Mouse (Mus musculus) macrophage (primary cell): ENCODE data around the gene Hykk. TPM values are rescaled to one million over a fixed set of nuclear protein-coding genes. Genes with fewer than 3 reads are reported as not detected.

Experiments used
- H3K27ac ChIP-seq: fragments of 350-480 bp; formaldehyde crosslinking; 2 replicates; pipeline ENCODE4 v1.9.0; 2021
- H3K36me3 ChIP-seq: fragments of 350-480 bp; formaldehyde crosslinking; 2 replicates; pipeline ENCODE4 v1.9.0; 2021; ENCODE audit errors: inconsistent target
- H3K4me3 ChIP-seq: fragments of 350-480 bp; formaldehyde crosslinking; 2 replicates; pipeline ENCODE4 v1.9.0; 2021; ENCODE audit errors: inconsistent target
- H3K79me2 ChIP-seq: fragments of 350-480 bp; formaldehyde crosslinking; 2 replicates; pipeline ENCODE4 v1.9.0; 2021; ENCODE audit errors: inconsistent target
- WGBS: methylation state at CpG from one replicate; pipeline ENCODE4 v1.1.7; 2026; ENCODE audit warnings: inconsistent platforms; ENCODE audit not compliant: missing documents; 5-methylcytosine and 5-hydroxymethylcytosine counted together
- polyA plus RNA-seq: library from polyadenylated mRNA; stranded (reverse); fragments of 250-400 nt; gene quantifications from 3 replicates; pipeline ENCODE4 v1.2.4, GENCODE M21; 2018; ENCODE audit warnings: inconsistent platforms

The Hykk gene
- polyA plus RNA-seq, 1 experiment from 2014 or later: 0.30 TPM

DNA sequence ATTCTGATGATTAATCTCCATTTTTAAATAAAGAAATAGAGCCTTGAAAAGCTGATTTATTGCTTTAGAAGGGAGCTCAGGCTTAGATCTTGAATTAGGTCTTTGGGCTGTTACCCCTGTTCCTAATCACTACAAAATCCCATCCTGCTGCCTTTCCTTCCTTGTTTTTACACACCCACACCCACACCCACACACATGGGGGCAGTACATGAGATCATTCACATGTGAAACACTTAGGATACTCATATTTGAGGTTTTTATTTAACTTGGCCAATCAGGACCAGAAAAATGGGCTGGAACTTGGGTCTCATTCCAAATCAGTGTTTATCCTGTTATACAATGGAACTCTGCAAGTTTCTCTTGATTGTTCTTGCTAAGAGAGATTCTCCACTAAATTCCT is 32.4 kb downstream of the Hykk start:
- Histone ChIP-seq H3K79me2 (peaks cover 26% of the 10 kb centered on the region), H3K36me3 (peaks cover 18% of the 10 kb centered on the region; the same call in 1 of the 2 replicates), H3K4me3 (no peak overlapping the region), H3K27ac (no peak overlapping the region)

DNA sequence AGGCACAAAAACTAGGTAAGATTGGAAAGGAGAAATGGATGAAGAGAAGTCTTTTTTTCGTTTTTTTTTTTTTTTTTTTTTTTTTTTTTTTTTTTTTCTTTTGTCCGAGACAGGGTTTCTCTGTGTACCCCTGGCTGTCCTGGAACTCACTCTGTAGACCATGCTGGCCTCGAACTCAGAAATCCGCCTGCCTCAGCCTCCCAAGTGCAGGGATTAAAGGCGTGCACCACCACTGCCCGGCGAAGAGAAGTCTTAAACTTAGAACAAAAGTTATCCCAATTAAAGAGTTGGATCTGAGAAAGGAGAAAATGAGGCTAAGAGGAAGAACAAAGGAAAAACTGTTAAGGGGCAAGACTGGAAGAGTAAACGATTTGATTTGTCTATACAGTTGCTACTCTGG is 33.1 kb downstream of the Hykk start:
- peaks cover 26% of the 10 kb centered on the region for H3K79me2 ChIP-seq
- 33% methylated on average over 6 of the region's 8 CpGs for WGBS
- peaks cover 20% of the 10 kb centered on the region; the same call in 1 of the 2 replicates for H3K36me3 ChIP-seq
- peak overlapping the region; percentile 65 for H3K27ac ChIP-seq
- H3K4me3 ChIP-seq: peak overlapping the region; percentile 77

DNA sequence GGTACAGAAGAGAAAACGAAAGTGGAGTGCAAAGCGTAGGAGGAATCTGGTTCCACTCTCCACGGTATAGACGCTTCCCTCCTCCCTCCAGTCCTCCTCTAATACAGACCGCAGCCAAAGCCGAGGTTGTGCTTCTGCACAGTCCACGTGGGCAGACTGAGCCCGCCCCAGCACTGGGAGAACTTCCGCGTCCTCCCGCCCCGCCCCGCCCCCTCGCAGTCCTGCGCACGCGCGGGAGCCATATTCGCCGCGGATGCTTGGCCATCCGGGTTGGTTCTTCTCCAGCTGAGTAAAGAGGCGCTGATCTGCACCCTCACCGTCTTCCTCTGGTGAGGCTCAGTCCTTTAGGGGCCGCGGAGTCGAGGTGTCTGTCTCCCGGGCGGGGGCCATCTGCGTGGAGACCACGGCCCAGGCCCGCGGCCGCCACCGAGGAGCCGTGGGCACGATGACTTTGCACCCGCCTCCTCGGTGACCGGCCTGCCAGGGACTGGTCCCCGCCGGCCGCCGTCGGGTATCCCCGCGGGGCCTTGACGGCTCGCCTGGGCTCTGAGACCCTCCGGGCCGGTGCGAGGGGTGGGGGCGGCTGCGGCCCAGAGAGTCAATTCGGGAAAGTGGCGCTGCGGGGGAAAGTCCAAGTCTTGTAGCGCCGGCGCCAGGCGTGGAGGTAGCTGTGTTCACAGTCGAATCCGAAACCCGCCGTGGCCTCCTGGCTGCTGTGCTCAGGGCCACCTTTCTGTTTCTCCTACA is 33.7 kb downstream of the Hykk start, which contains the start of the genes Psma4 and AY074887:
Psma4 (plus strand) TSS at position 216 of the 747 bp plus-strand sequence.
AY074887 (minus strand) TSS at position 424 of the 747 bp plus-strand sequence.
- H3K4me3 ChIP-seq: peak within 1 kb of the TSS; percentile 77
- H3K36me3 ChIP-seq: peaks cover 26% of the 10 kb centered on the region
- WGBS: 2% methylated on average over 49 of the region's 65 CpGs
- H3K27ac ChIP-seq: peak within 1 kb of the TSS; percentile 65
- peaks cover 26% of the 10 kb centered on the region for H3K79me2 ChIP-seq

DNA sequence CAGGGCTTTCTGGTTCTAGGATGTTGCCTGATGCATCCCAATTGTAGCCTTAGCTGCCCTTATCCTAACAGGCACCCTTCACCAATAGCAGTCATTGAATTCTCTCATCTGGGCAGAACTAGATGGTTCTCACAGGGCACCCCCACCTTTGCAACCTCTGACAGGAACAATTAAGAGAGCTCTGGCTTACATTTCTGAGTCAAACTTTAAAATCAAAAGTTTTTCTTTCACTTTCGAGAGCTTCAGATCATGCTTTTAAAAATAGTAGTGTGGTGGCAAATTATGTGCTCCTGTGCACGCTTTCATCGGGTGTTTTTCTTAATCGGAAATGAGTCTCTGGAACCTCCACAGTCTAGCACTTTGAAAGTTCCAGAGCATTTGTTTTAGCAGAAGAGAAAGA is 44.0 kb downstream of the Hykk start:
- Histone ChIP-seq H3K36me3 (peaks cover 33% of the 10 kb centered on the region), H3K4me3 (no peak overlapping the region), H3K27ac (no peak overlapping the region), H3K79me2 (no peaks in the 10 kb centered on the region)
- 22% methylated on average over 4 of the region's 4 CpGs for WGBS

DNA sequence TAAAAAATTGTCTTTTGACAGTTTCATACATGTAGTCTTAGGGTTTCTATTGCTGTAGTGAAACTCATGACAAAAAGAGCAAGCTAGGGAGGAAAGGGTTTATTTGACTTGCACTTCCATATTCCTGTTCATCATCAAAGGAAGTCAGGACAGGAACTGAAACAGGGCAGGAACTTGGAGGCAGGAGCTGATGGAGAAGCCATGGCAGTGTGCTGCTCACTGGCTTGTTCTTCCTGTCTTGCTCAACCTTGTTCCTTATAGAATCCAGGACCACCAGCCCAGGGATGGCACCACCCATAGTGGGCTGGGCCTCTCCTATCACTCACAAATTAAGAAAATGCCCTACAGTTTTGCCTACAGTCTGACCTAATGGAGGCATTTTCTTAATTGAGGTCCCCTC is 46.6 kb downstream of the Hykk start:
- H3K79me2 ChIP-seq: no peaks in the 10 kb centered on the region
- H3K27ac ChIP-seq: no peak overlapping the region
- no peak overlapping the region for H3K4me3 ChIP-seq
- peaks cover 9% of the 10 kb centered on the region; the same call in 1 of the 2 replicates for H3K36me3 ChIP-seq

DNA sequence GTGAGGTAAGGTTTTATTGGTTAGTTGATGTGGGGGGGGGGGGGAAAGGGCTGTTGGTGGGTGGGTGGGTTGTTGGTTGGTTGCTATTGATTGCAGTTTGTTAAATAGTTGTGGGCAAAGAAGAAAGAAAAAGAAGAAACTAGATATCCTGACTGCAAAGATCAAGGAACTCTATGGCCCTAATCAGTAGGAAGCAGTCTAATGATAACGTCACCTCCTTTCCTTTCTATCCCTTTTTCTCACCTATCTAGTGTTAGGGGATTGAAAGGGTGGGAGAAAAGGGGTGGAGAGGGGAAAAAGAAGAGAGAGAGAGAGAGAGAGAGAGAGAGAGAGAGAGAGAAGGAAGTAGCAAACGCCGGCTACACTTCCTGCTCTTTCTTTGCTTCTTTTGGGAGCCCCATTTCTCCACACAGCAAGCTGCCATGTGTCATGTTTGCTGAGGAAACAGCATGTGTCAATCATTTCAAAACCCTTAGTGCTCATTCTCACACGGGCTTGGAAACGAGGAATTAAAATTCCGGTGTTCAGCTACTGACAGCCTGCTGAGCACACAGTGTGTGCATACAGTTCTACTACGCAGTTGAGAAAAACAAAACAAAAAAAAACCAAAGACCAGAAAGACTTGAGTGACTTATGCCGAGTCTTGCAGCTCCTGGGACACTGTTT is 53.0 kb downstream of the Hykk start:
- Histone ChIP-seq H3K4me3 (no peak overlapping the region), H3K79me2 (no peaks in the 10 kb centered on the region), H3K27ac (no peak overlapping the region), H3K36me3 (no peaks in the 10 kb centered on the region)
- 41% methylated on average over 8 of the region's 8 CpGs for WGBS

DNA sequence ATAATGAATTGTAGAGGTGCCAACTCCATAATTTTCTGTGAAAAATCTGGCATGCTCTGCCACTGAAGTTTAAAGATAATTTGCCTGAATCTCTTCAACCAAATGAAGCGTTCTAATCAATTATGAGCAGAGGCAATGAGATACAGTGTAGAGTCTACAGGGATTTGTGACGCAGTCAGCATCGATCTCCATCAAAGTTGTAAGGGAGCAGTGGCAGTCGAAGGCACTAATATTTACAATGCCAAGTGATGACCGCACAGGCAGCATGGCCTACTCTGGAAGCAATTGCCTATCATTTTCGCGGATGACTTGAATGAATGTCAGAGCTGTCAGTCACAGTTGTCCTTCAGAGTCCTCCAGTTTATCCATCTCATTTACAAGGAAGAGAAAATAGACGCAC is 63.6 kb downstream of the Hykk start, which contains the start of gene Chrna5:
Chrna5 (plus strand) TSS at position 207 of the 400 bp plus-strand sequence.
- WGBS: 74% methylated on average over 8 of the region's 8 CpGs
- no peaks in the 10 kb centered on the region for H3K79me2 ChIP-seq
- H3K27ac ChIP-seq: no peak within 1 kb of the TSS
- no peaks in the 10 kb centered on the region for H3K36me3 ChIP-seq
- no peak within 1 kb of the TSS for H3K4me3 ChIP-seq

DNA sequence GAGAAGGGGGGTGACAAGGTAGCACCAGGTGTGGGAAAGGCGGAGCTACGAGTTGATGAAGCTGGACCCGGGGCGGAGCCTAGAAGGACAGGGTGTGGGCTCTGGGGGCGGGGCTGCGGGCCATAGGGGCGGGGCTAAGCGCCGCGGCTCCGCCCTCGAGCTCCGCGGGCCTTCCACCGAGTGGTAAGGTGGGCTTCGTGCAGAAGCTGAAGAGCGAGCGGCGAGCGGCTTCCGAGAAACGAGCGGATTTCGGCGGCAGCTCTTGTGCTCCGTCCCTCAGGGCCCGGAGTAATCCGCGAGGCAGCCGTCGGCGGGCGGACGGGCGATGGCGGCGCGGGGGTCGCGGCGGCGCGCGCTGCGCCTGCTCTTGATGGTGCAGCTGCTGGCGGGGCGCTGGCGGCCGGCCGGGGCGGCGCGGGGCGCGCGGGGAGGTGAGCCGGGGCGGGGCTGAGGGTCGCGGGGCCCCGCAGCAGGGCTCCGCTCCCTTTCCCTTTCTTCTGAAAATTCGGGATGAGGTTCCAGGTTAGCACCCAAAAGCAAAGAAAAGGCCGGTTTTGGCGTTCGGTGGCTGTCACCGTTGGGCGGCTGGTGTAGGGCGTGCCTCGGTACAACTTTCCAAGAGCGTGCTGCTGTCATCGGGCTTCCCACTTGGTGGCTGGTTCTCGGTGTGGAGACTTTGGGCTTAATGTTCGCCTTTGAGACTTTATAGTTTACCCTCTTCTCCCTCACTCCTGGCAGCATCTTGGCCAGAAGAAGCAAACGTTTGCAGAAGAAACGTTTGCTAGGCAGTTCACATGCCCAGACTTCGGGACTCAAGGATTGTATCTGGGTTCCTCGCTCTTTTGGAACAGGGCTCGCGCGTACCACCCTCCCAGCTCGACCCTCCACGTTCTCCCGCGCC is 64.5 kb downstream of the Hykk start:
- H3K27ac ChIP-seq: no peak overlapping the region
- WGBS: 2% methylated on average over 73 of the region's 85 CpGs
- H3K36me3 ChIP-seq: no peaks in the 10 kb centered on the region
- no peak overlapping the region for H3K4me3 ChIP-seq
- no peaks in the 10 kb centered on the region for H3K79me2 ChIP-seq

DNA sequence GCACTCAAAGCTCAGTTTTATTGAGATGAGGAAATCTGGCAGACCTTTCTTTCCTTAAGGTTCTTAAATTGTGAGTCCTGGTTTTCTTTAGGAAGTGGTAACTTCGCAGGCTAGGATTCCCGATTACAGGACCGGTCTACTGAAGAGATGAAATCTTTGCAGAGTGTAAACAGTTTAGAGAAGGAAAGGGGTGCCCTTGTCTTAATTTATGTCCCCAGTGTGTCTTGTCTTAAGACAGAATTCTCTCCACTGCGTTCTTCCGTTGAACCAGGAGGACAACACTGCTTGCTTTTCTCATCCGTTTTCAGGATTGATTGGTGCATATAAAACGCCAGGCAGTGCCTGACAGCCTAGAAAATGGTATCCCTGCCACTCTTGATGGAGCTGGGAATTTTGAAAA is 65.3 kb downstream of the Hykk start:
- Histone ChIP-seq H3K4me3 (no peak overlapping the region), H3K36me3 (no peaks in the 10 kb centered on the region), H3K27ac (no peak overlapping the region), H3K79me2 (no peaks in the 10 kb centered on the region)
- 36% methylated on average over 7 of the region's 7 CpGs for WGBS

DNA sequence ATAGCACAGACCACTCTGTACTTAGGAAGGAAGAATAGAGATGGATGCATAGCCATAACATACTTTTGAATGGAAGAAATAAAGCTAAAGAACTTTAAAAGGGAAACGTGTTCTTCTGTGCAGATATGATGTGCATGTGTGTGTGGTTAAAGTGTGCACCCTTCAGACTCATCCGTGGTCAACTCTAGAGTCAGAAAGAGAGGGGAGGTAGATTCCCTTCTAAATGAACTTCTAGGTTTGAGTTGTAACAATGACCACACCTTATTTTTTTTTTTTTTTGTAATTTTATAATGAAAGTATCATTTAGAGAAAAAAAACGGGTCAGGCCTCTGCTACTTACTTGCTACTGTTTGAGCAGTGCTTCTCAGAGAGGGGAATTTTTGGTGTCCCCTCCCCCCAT is 73.3 kb downstream of the Hykk start:
- H3K27ac ChIP-seq: no peak overlapping the region
- 87% methylated on average over 3 of the region's 3 CpGs for WGBS
- no peak overlapping the region for H3K4me3 ChIP-seq
- H3K79me2 ChIP-seq: no peaks in the 10 kb centered on the region
- no peaks in the 10 kb centered on the region for H3K36me3 ChIP-seq

DNA sequence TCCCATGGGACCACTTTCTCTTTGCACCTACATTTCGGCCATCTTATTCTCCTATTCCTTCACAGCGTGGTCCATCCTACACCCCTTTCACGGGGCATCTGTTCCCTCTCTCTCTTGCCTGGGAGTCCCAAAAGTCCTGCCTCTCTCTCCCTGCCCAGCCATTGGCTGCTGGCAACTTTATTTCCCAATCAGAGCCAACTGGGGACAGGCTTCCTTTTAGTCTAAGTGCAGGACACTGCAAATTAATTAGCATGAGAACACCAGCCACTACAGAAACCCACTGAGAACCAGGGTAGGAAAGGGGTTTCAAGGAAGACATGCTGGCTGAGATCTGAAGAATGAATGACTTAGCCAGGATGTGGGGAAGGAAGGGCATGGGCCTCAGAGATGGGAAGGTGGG is 77.3 kb downstream of the Hykk start:
- 78% methylated on average over 3 of the region's 3 CpGs for WGBS
- no peak overlapping the region for H3K4me3 ChIP-seq
- no peaks in the 10 kb centered on the region for H3K79me2 ChIP-seq
- no peak overlapping the region for H3K27ac ChIP-seq
- H3K36me3 ChIP-seq: no peaks in the 10 kb centered on the region

DNA sequence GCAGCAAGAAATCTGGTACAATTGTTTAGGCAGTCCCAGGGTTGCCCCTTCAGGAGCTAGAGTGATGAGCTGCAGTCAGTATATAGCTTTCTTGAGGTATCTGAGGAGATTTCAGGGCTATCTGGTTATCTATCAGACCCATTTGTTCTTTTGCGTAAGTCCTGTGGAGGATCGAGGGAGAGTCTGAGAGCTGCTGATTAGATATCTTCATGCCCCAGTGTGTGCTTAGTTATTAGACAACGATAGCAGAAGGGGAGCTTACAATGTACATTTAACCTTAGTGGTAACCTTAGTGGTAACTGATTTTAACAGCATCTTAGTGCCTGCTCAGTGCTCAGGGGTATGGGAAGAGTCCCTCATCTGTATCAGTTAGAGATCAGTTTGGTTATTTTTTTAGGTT is 78.6 kb downstream of the Hykk start:
- Histone ChIP-seq H3K36me3 (no peaks in the 10 kb centered on the region), H3K27ac (no peak overlapping the region), H3K4me3 (no peak overlapping the region), H3K79me2 (no peaks in the 10 kb centered on the region)
- 86% methylated on average over 3 of the region's 3 CpGs for WGBS
